Mouse (Mus musculus): ENCODE results near the gene Nr2e1. TPM values are rescaled to one million over a fixed set of nuclear protein-coding genes. Genes with fewer than 3 reads are reported as not detected.

Nr2e1 gene
- total RNA-seq, 2 experiments from 2014 or later: not detected

DNA sequence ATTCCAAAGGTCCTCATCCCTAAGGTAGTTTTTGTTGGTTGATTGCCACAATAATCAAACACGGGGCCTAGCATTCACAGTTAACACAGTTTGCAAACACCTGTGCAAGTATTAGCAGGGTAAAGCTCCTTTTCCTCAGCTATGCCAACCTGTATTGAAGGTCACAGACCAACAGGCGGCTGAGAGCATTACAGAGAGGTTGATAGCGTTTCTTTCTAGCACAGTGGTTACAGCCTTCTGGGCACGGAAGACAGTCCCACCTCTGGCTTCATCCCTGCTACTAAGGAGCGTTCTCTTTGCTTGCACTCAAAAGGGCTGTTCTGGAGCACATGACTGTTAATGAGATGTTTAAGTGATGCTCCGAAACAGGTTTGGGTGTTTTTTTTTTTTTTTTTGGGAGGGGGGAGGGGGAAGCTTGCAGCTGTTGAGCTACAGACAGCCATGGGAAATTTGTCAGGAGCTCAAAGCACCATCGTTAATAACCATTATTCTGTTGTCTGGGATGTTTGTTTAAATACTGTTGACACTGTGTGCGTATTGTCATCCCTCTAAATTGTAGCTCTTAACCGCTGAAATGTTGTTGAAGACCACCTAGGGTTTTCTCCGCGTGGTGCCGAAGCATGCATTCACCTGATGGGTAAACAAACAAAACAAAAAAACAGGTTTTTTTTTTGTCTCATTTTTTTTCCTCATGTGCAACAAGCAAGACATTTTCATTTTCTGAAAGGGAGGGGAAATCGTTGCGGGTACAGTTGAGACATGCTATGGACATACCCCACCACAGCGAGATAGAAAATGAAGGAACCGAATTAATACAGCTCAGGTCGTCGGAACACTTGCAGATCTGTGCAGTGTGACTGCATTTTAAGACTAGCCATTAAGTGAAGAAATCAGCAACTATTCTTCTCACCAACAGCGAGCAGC lies 7.1 kb upstream of the Nr2e1 start:
- ATAC-seq (replicated peaks; ENCODE audit: low FRiP score, poor library complexity, severe bottlenecking): no peak

DNA sequence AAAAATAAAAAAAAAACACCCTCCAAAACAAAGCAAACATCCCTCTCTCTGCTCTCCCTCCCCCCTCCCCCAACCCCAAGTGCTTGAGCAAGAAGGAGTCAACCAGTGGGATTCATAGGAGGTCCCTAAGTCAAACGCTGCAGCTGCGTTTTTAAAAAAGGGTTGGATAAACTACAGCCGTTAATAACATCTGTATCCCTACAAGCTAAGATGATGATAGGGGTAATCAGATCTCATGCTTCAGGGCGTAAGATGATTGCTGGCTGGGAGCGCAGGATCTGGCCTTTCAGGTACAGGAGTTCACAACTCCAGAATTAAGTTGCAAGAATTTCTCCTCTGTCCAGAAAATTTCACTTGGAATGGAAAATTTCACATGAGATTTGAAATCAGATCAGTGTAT lies 6.1 kb upstream of the Nr2e1 start:
- no peak for ATAC-seq (replicated peaks; ENCODE audit: low FRiP score, poor library complexity, severe bottlenecking)

DNA sequence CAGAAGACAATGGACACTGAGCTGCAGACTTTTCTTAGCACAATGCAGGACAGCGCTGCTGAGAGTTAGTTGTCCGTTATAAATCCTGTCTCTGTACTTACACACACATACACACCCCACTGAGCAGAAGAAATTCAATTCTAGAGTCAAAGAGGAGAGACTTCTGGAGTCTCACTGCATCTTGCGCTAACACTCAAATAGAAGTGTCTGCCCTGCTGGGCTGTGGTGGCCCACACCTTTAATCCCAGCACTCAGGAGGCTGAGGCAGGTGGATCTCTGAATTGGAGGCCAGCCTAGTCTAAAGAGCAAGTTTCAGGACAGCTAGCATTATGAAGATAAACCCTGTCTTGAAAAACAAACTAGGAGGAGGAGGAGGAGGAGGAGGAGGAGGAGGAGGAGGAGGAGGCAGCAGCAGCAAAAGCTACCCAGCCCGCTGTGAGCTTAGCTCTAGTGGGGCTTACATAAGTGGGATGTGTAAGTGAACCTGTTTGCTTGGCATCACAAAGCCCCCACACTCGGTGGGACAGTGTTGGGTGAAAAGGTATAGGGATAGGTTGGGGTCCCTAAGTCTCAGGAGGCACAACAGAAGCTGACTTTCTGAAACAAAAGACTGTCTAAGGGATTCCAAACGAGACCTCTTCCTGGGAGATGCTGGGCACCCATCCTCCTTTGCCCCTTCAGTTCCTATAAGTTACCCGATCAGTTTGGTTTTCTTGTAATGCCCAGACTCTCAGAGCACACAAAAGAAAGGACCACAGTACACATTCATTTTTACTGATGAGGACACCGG lies 4.7 kb upstream of the Nr2e1 start:
- ATAC-seq (replicated peaks; ENCODE audit: low FRiP score, poor library complexity, severe bottlenecking): no peak

DNA sequence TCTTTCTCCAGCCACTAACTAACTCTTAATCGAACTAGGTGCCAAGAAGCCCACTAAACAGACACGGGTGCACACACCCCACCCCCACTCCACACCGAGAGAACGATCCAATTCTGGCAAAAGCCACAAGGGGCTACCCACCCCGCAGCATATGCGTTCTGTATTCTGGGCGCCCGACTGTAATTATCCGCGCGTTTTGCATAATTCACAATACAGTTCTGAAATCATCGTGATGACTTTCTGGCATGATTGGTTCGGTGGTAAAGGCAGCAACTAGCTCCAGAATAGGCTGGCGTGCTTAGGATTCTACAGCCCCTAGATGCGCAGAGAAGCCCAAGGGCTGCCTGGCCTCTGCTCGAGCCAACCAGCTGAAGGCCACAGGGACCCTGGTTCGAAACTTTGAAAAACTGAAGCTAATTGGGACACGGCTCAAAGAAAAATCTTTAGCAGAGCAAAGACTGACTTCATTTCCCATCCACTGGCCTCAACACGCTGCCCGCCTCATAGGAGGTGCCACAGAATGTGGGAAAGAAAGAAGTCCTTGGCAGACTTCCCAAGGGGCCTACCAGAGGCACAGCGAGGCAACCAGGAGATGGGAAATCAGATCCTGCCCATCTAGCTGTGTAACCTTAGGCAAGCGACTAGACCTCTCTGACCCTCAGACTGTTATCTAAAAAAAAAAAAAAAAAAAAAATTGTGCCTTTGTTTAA lies 2.3 kb upstream of the Nr2e1 start:
- no peak for ATAC-seq (replicated peaks; ENCODE audit: low FRiP score, poor library complexity, severe bottlenecking)

DNA sequence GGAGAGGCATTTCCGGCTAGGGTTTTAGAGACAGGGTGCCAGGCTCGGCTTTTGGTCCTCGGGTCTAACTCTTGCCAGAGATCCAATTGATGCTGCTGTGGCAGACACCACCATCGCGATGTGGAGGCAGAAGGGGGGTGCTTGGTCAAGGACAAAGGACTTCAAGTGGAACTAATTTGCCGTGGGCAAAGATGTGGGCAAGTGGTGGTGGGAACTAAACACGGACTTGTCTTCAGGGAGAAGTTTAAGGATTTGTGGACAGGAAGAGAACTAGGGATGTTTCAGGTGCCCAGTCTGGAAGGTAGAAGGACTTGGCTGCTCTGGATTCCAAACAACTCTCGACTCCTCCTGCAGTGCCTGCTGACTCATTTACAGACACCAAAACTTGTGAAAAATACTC lies 1.7 kb upstream of the Nr2e1 start:
- no peak for ATAC-seq (replicated peaks; ENCODE audit: low FRiP score, poor library complexity, severe bottlenecking)

DNA sequence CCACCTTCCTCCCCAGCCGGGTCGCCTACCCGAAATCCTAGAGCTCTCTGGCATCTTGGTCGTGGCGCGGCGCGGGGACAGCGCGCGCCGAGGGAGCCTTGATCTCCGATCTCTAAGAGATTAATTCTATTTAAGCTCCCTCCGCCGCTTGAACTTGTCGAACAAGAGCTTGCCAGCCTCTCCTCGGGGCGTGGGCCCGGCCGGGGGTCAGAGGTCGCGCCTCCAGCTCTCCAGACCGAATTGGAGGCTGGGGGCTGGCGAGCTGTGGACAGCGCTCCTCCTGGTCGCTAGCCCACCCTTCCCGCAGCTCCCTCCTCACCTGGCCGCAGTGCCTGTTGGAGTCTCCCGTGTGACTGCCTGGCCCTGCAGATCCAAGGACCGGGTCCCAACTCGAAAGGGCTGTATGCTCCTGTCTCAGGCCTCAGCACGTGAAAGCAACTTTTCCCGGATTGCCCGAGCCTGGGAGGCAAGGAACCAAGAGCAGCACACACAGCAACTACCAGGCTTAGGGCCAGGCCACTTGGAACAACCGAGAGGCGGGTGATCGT lies 1.1 kb upstream of the Nr2e1 start:
- ATAC-seq (replicated peaks; ENCODE audit: low FRiP score, poor library complexity, severe bottlenecking): no peak

DNA sequence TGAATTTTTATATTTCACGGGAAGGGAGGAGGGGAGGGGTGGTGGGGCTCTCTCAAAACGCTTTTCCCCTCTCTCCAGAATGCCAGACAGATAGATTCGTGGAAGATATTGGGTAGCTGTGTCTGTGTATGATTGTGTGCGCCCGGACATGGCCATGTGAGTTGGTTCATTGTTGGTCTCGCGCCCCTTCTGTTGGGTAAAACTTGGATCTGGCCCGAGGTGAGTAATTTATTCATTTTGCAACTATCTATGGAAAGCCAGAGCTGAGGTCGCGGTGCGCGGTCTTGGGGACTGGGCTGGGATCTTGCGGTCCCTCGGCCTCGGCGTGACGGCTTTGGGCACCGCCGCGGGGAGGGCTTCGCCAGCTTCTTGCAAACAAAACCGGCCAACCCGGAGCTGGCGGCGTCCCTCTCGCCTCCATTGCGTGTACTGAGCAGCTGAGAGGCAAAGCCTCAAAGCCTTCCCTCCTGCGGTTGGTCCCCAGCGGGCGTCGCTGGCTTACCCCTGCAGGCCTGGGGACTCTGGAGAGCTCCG lies 537 bp upstream of the Nr2e1 start:
- no peak for ATAC-seq (replicated peaks; ENCODE audit: low FRiP score, poor library complexity, severe bottlenecking)

DNA sequence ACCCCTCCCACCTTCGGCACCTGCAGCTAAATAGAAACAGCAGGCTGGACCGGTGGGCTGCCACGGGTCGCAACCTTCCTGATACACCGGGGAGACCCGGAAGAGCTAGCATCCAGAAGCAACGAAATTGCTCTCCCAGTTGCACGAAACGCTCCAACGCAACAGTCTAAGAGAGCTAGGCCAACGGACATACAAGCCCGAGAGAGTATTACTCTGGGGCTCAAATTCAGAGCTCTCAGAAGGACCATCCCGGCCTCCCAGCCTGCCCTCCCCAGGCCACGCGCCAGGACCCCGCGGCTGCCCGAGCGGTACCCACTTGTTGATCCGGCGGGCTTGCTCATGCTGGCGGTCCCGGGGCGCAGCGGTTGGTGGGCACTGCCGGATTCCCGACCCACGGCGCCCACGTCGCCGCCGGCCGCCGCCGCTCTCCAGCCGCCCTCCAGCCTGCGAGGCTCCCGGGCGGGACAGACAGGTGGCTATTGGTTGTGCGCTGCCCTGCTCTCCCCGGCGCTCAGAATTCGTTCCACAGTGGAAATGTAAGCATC lies 794 bp downstream of the Nr2e1 start:
- no peak for ATAC-seq (replicated peaks; ENCODE audit: low FRiP score, poor library complexity, severe bottlenecking)

DNA sequence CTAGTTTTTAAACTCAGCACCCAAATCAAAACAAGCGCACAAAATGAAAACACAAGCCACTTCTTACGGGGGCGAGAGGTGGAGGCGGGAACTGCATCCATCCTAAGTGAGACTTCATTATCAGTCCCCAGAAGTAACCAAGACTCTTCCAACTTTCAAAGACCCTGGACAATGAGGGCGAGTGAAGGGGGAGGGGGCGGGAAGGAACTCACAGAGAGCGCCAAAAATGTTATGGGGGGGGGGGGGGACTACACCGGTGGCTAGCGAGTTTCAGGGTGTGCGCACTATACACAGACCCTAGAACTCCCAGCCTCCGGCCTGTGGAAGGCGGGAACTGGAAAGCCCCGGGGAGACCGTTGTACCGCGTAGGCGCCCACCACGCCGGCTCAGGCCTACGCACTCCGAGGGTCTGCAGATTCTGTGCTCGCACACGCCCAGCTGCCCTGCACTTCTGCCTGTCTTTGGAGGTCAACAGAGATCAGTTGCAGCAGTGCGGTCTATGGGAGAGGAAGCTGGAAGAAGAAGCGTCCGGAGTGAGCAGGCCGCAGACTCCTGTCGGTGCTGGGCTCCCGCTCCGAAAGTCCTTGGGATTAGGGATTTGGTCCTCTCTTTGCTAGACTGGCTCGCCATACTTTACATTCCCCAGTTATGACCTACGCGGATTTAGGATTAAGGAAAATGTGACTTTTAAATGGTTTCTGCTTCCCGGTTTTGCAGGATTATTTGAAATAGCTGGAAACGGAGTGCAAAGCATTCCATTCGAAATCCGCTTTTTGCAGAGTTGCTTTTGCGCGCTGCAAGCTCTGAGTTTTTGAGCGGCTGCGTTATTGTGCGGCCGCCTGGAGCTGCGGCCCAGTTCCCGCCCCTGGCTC lies 1.5 kb downstream of the Nr2e1 start:
- no peak for ATAC-seq (replicated peaks; ENCODE audit: low FRiP score, poor library complexity, severe bottlenecking)

DNA sequence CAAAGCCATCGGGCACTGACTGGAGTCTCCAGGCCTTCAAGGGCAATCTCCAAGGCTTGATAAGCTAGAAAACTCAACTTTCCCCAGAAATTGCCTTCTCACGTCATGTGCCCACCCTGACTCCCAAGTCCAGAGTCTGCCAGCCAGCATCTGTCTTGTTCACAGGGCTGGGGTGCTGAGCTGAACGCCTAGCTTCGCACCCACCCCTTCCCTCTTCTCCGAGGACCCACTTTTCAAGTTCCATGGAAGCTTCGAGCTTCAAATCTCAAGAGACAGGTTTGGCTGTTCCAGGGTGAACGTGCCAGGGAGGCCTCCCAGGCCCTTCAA lies 2.5 kb downstream of the Nr2e1 start:
- no peak for ATAC-seq (replicated peaks; ENCODE audit: low FRiP score, poor library complexity, severe bottlenecking)

DNA sequence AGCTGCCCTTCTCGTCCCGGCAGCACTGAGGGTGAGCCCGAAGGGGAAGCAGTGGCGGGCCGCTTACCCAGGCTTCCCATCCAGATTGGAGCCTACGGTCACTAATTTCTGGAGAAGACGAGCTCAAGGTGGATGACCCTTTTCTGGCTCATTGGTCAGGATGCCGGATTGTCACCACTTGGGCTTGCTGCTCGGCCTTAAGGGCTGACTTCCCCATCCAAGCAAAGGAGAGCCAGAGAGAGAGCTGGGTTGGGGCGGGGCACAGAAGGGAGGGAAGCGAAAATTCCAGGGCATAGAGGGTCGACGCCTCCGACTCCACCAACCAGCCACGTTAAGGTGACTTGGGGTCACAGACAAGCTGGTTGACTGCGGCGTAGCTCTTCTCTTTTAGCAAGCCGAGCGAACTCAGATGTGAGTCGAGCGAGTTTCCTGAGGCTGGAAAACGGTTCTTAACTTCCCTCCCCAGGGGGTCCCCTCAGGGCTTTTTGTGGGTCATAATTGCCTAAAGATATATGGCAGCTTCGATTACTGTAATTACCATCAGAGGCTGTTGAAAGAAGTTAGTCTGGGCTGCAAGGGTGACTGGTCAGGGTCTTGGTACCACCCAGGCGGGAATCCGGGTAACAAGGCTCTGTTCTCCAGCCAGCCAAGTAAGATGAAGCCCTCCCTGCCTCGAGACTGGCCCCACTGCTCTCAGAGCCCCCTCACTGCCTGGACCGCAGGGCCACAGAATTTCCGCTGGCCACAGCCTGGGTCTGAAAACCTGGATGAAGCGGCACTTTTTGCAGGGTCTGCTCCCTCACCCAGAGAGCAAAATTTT lies 3.1 kb downstream of the Nr2e1 start:
- no peak for ATAC-seq (replicated peaks; ENCODE audit: low FRiP score, poor library complexity, severe bottlenecking)

DNA sequence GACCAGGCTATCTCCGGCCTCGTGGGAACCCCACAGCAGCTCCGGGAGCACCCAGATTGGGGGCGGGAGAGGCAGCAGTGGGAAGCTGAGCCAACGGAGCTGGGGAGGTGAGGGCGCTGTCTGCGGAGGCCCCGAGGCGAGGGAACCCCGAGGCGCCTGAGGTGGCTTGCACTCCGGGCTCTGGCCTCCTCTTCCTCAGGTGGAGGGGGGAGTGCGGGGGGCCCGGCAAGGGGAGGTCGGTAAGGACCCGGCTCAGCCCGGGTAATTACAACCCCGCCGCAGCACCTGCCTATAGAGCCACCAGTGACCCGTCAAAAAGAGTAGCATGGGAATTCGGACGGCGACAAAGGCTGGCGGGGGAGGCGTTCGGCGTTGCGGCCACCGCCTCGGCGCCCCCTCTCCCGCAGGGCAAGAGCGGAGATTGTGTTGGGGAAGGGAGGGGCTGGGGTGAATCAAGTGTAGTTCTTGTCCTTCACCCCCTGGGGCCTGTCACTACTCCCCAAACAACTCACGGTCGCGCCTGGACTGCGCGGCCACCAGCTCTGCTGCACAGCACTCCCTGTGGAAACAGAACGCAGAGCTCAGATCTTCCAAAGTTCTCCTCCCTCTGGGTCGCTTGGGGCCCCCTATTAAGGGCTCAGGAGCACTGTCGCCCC lies 3.8 kb downstream of the Nr2e1 start:
- ATAC-seq (replicated peaks; ENCODE audit: low FRiP score, poor library complexity, severe bottlenecking): no peak

DNA sequence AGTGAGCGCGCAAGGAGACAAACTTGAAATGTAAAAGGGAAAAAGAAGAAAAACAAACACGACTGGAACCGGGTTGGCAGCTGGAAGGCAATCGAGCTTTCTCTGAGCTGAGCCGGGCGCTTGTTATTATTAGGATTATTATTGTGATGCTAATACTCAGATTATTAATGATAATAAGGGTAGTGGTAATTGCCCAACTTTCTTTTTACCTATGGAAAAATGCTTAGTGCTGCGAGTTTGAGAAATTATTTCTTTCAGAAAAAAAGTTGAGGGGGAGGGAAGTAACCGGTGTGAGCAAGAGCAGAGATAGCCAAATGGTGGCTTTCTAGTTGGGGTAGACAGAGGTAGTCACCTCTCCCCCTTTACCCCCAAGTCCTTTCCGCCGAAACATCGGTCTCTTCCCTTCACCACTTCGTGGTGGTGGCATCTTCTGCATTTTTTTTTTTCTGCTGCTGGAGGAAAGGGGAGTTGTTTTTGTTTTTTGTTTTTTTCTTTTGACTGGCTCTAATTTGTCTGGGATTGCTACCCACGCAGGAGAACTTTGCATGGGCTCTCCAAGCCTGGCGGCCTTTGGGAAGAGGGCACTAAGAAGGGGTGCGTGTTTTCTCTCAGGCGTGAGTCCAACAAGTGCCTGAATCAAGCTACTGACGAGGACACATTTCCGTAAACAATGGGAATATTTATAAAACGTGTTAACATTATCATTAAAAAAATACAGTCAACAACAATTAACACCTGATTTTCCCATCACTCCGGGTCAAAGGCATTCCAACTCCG lies 4.5 kb downstream of the Nr2e1 start:
- ATAC-seq (replicated peaks; ENCODE audit: low FRiP score, poor library complexity, severe bottlenecking): no peak

DNA sequence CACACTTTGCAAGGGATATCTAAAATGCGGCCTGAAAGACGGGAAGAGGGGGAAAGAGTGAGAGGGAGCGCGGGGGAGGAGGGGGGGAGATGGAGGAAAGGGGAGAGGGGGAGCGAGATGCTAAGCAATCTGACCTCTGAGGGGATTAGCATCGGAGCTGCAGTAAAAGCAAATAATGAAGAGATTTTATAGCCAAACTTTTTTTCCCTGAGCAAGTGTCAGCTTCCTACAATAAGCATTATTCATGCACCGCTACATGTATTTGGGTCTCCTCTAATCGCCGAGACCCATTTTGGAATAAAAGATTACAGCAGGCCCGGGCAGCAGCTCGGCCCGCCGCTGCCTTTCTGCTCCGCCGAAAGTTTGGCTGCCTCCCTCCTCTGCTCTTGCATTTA lies 5.2 kb downstream of the Nr2e1 start:
- no peak for ATAC-seq (replicated peaks; ENCODE audit: low FRiP score, poor library complexity, severe bottlenecking)

DNA sequence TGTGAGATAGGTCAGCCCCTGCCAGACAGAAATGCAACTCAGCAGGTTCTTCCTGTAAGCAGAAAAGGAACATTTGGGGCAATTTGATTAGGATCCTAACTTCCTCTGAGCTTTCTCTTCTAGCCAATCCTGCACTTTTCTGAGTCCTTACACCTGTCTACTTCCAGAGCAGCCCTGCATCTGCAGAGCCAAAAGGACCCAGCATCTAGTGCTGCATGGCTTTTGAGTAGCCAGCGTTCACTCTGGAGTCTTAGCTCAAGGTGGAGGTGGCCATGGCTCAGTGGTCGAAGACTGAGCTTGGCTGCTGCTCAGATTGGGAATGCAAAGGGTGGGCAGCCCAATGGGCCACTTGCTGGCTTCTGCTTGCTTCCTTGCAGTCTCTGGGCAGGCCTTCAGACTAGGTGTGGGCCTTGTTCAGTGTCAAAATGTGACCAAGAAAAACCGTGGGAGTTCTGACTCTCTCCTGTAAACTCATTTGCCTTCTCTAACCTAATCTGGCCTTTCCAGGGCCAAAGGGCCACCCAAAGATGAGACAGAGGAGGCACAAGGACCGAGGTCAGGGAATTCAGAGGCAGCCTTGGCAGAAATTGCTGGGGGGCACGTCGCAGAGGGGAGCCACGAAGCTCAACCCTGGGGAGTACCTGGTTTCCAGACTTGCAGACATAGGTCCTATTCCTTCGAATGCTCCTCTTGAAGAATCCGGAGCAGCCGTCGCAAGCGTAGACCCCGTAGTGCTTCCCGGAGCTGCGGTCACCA lies 5.7 kb downstream of the Nr2e1 start:
- ATAC-seq (replicated peaks; ENCODE audit: low FRiP score, poor library complexity, severe bottlenecking): no peak

DNA sequence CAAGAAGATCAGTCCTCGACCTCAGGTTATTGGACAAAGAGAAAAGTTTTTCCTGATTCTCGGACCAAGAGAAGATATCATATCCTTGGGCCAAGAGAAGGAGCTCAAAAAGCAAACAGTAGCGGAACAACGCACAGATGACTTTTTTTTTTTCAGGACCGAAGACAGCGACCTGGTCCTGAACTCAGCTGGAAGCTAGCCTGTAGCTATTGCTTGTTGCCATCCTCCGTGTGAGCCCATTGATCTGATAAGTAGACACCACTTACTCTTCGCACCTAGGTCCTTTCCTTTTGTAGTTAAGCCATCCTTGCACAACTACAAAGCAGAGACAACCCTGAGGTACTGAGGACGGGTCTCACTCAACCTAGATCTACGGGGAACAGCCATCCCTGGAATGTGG lies 8.8 kb downstream of the Nr2e1 start:
- no peak for ATAC-seq (replicated peaks; ENCODE audit: low FRiP score, poor library complexity, severe bottlenecking)

Measured in erythroid progenitor cell, adult 5-6 weeks (primary cell).